ENCODE assay signal across 19 mouse cellular contexts in the genomic region with DNA sequence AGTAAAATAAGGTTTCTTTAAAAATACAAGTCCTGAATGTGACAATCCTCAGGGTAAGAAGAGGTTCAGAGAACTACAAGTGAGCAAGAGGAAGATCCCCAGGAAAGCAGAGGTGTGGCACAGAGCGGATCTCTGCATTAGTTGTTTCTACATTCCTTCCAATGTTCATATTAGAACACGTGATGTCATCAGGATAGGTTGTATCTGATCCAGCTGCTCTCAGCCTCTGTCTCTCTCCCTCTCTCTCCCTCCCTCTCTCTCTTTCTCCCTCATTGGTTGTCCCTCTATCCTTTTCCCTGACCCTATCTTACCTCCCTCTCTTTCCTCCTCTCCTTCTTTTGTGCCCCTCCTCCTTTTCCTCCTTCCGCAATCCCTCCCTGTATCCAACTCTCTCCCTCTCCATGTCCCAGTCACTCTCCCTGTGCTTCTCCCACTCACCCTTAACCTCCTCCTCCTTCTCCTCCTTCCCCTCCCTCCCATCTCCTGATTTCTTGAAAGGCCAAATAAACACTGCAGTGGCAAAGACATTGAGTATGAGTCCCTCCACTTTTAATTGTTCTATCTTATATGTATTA.
A peak's percentile ranks its signal among the peaks of the same experiment; 100 is the strongest.
DNase-seq lines count a peak whose midpoint lies in the region; ATAC-seq and TF ChIP-seq lines count a peak whose summit lies in the region.
"Had no signal": no experiment of that assay in that cellular context is flagged by ENCODE, and none has a peak within 500 bp of the region (broad histone marks: within the 10 kb centered on the region; RNA-seq: fewer than 3 reads in every experiment).

No protein-coding gene starts in this region.

- no peak overlapping the region for H3K4me2 ChIP-seq in hindbrain, embryonic 11.5 days (replicated peaks; ENCODE audit: low read depth, low read length)
- H3K4me2 ChIP-seq in hindbrain, postnatal 0 days (ENCODE audit: low read depth, low read length), result no peak overlapping the region
- no peak overlapping the region for H3K4me2 ChIP-seq in kidney, embryonic 16.5 days (replicated peaks; ENCODE audit: low read depth, low read length)
- no peak overlapping the region for H3K4me2 ChIP-seq in midbrain, embryonic 11.5 days
- H3K4me2 ChIP-seq in midbrain, embryonic 13.5 days (replicated peaks), result no peak overlapping the region
- no peak overlapping the region for H3K4me2 ChIP-seq in embryonic facial prominence, embryonic 12.5 days (replicated peaks)
- H3K4me2 ChIP-seq: embryonic facial prominence, embryonic 13.5 days; forebrain, embryonic 12.5 days; heart, embryonic 11.5 days; heart, embryonic 15.5 days had no signal

- peak; percentile 58; the same call in 1 of the 2 replicates for ATAC-seq in hindbrain, embryonic 11.5 days (ENCODE audit: low FRiP score)
- ATAC-seq in hindbrain, postnatal 0 days, result no peak
- peak; percentile 78 for ATAC-seq in kidney, embryonic 16.5 days (ENCODE audit: low FRiP score, low TSS enrichment)
- ATAC-seq in midbrain, embryonic 11.5 days (ENCODE audit: low FRiP score), result peak; percentile 68
- no peak for ATAC-seq in midbrain, embryonic 13.5 days
- ATAC-seq in embryonic facial prominence, embryonic 12.5 days (ENCODE audit: insufficient number of reproducible peaks, insufficient read depth, low FRiP score, low TSS enrichment), result 0 out of 2 replicates have a peak, but pooled peaks have one; percentile 41
- ATAC-seq: forebrain, embryonic 16.5 days had no signal

- no peaks in the 10 kb centered on the region for H3K36me3 ChIP-seq in hindbrain, embryonic 11.5 days (ENCODE audit: control insufficient read depth, insufficient read depth, low read length)
- H3K36me3 ChIP-seq in hindbrain, postnatal 0 days (ENCODE audit: insufficient read depth, low read length), result no peaks in the 10 kb centered on the region
- no peaks in the 10 kb centered on the region for H3K36me3 ChIP-seq in kidney, embryonic 16.5 days (ENCODE audit: insufficient read depth, low read length)
- H3K36me3 ChIP-seq in midbrain, embryonic 11.5 days (ENCODE audit: control insufficient read depth, insufficient read depth, low read length), result no peaks in the 10 kb centered on the region
- no peaks in the 10 kb centered on the region for H3K36me3 ChIP-seq in midbrain, embryonic 13.5 days
- H3K36me3 ChIP-seq in embryonic facial prominence, embryonic 12.5 days, result no peaks in the 10 kb centered on the region
- H3K36me3 ChIP-seq: embryonic facial prominence, embryonic 13.5 days; forebrain, embryonic 12.5 days; heart, embryonic 15.5 days had no signal

- H3K27ac ChIP-seq in hindbrain, embryonic 11.5 days (ENCODE audit: low read depth, low read length), result no peak overlapping the region
- H3K27ac ChIP-seq in hindbrain, postnatal 0 days, result no peak overlapping the region
- H3K27ac ChIP-seq in kidney, embryonic 16.5 days (ENCODE audit: low read length), result peak overlapping the region; percentile 61; the same call in 1 of the 2 replicates
- H3K27ac ChIP-seq in midbrain, embryonic 11.5 days (ENCODE audit: low read depth, low read length), result no peak overlapping the region
- H3K27ac ChIP-seq in midbrain, embryonic 13.5 days, result no peak overlapping the region
- H3K27ac ChIP-seq in embryonic facial prominence, embryonic 12.5 days, result no peak overlapping the region
- H3K27ac ChIP-seq: embryonic facial prominence, embryonic 13.5 days; forebrain, embryonic 12.5 days; heart, adult 2 months; heart, embryonic 15.5 days had no signal

- no peaks in the 10 kb centered on the region for H3K27me3 ChIP-seq in hindbrain, embryonic 11.5 days (ENCODE audit: control insufficient read depth, insufficient read depth, low read length)
- H3K27me3 ChIP-seq in hindbrain, postnatal 0 days (ENCODE audit: insufficient read depth, low read length), result no peaks in the 10 kb centered on the region
- H3K27me3 ChIP-seq in kidney, embryonic 16.5 days (ENCODE audit: insufficient read depth, low read length), result no peaks in the 10 kb centered on the region
- peaks cover 7% of the 10 kb centered on the region; the same call in 1 of the 2 replicates for H3K27me3 ChIP-seq in midbrain, embryonic 11.5 days (ENCODE audit: control insufficient read depth, insufficient read depth, low read length)
- H3K27me3 ChIP-seq in midbrain, embryonic 13.5 days, result peaks cover 3% of the 10 kb centered on the region; the same call in 1 of the 2 replicates
- H3K27me3 ChIP-seq in embryonic facial prominence, embryonic 12.5 days, result no peaks in the 10 kb centered on the region
- H3K27me3 ChIP-seq: embryonic facial prominence, embryonic 13.5 days; forebrain, embryonic 12.5 days; heart, embryonic 15.5 days had no signal

- H3K4me3 ChIP-seq in hindbrain, embryonic 11.5 days (ENCODE audit: low read depth, low read length), result no peak overlapping the region
- no peak overlapping the region for H3K4me3 ChIP-seq in hindbrain, postnatal 0 days (ENCODE audit: low read length)
- H3K4me3 ChIP-seq in kidney, embryonic 16.5 days (ENCODE audit: low read length), result no peak overlapping the region
- no peak overlapping the region for H3K4me3 ChIP-seq in midbrain, embryonic 11.5 days (ENCODE audit: low read depth, low read length)
- no peak overlapping the region for H3K4me3 ChIP-seq in midbrain, embryonic 13.5 days (replicated peaks)
- H3K4me3 ChIP-seq in embryonic facial prominence, embryonic 12.5 days, result no peak overlapping the region
- H3K4me3 ChIP-seq: embryonic facial prominence, embryonic 13.5 days; forebrain, embryonic 12.5 days; heart, adult 2 months; heart, embryonic 15.5 days had no signal

- WGBS in hindbrain, embryonic 11.5 days, result 69% methylated on average over 3 of the region's 3 CpGs
- WGBS in hindbrain, postnatal 0 days, result 83% methylated on average over 3 of the region's 3 CpGs
- WGBS in kidney, embryonic 16.5 days, result 47% methylated on average over 3 of the region's 3 CpGs
- 57% methylated on average over 3 of the region's 3 CpGs for WGBS in midbrain, embryonic 11.5 days
- 43% methylated on average over 3 of the region's 3 CpGs for WGBS in midbrain, embryonic 13.5 days
- 70% methylated on average over 3 of the region's 3 CpGs for WGBS in embryonic facial prominence, embryonic 12.5 days

- no peak overlapping the region for H3K9ac ChIP-seq in hindbrain, embryonic 11.5 days (ENCODE audit: low read depth, low read length)
- no peak overlapping the region for H3K9ac ChIP-seq in hindbrain, postnatal 0 days (replicated peaks; ENCODE audit: low read length)
- no peak overlapping the region for H3K9ac ChIP-seq in kidney, embryonic 16.5 days (replicated peaks; ENCODE audit: low read length)
- H3K9ac ChIP-seq in midbrain, embryonic 11.5 days (ENCODE audit: low read length), result no peak overlapping the region
- H3K9ac ChIP-seq in midbrain, embryonic 13.5 days (replicated peaks), result no peak overlapping the region
- no peak overlapping the region for H3K9ac ChIP-seq in embryonic facial prominence, embryonic 12.5 days
- H3K9ac ChIP-seq: embryonic facial prominence, embryonic 13.5 days; forebrain, embryonic 12.5 days; heart, embryonic 15.5 days had no signal

- H3K4me1 ChIP-seq in hindbrain, embryonic 11.5 days (replicated peaks; ENCODE audit: control insufficient read depth, insufficient read depth, low read length), result no peaks in the 10 kb centered on the region
- no peaks in the 10 kb centered on the region for H3K4me1 ChIP-seq in hindbrain, postnatal 0 days (ENCODE audit: insufficient read depth, low read length)
- peaks cover 7% of the 10 kb centered on the region; the same call in 1 of the 2 replicates for H3K4me1 ChIP-seq in kidney, embryonic 16.5 days (ENCODE audit: insufficient read depth, low read length)
- no peaks in the 10 kb centered on the region for H3K4me1 ChIP-seq in midbrain, embryonic 11.5 days (ENCODE audit: control insufficient read depth, insufficient read depth, low read length)
- H3K4me1 ChIP-seq in midbrain, embryonic 13.5 days (replicated peaks), result 0 out of 2 replicates have a peak, but pooled peaks cover 5% of the 10 kb centered on the region
- H3K4me1 ChIP-seq in embryonic facial prominence, embryonic 12.5 days, result peaks cover 8% of the 10 kb centered on the region; the same call in 1 of the 2 replicates
- H3K4me1 ChIP-seq: heart, embryonic 15.5 days had no signal

- DNase-seq in hindbrain, embryonic 11.5 days (ENCODE audit: low spot score), result no peak
- no peak for DNase-seq in hindbrain, postnatal 0 days (ENCODE audit: low spot score)
- DNase-seq in kidney, adult 9 months, result no peak
- no peak for DNase-seq in midbrain, embryonic 11.5 days (ENCODE audit: low spot score, missing footprints)
- DNase-seq in adrenal gland, adult 18-20 months (ENCODE audit: low spot score in 2 of 2), result no peak
- DNase-seq: adrenal gland, adult 2 months; adrenal gland, postnatal 25 days; cerebellum, adult 18-20 months; gastrocnemius, postnatal 14 days; heart, adult 2 months; heart, postnatal 14 days had no signal

- no peak for TF ChIP-seq CTCF in hindbrain, postnatal 0 days (IDR thresholded peaks at IDR 0.05; ENCODE audit: low read depth)

- H3K9me3 ChIP-seq in hindbrain, embryonic 11.5 days (ENCODE audit: control insufficient read depth, low read length), result no peaks in the 10 kb centered on the region
- no peaks in the 10 kb centered on the region for H3K9me3 ChIP-seq in hindbrain, postnatal 0 days (ENCODE audit: low read length)
- 0 out of 2 replicates have a peak, but pooled peaks cover 4% of the 10 kb centered on the region for H3K9me3 ChIP-seq in kidney, embryonic 16.5 days (ENCODE audit: low read length)
- H3K9me3 ChIP-seq in midbrain, embryonic 11.5 days (ENCODE audit: control insufficient read depth, low read length), result peaks cover 3% of the 10 kb centered on the region; the same call in 1 of the 2 replicates
- H3K9me3 ChIP-seq in midbrain, embryonic 13.5 days, result 0 out of 2 replicates have a peak, but pooled peaks cover 4% of the 10 kb centered on the region
- no peaks in the 10 kb centered on the region for H3K9me3 ChIP-seq in embryonic facial prominence, embryonic 12.5 days
- H3K9me3 ChIP-seq: embryonic facial prominence, embryonic 13.5 days; forebrain, embryonic 12.5 days; heart, embryonic 15.5 days had no signal

Comparison
In these comparisons a context has a peak if more than half of its experiments do, and no peak if none do; other contexts are left out.
1. ATAC-seq: peak in hindbrain, embryonic 11.5 days (single experiment), kidney, embryonic 16.5 days (single experiment), midbrain, embryonic 11.5 days (single experiment) and embryonic facial prominence, embryonic 12.5 days (single experiment); none in hindbrain, postnatal 0 days (single experiment) and midbrain, embryonic 13.5 days (single experiment).